Mouse (Mus musculus): ENCODE results near the gene Rpl3.

The Rpl3 gene

DNA sequence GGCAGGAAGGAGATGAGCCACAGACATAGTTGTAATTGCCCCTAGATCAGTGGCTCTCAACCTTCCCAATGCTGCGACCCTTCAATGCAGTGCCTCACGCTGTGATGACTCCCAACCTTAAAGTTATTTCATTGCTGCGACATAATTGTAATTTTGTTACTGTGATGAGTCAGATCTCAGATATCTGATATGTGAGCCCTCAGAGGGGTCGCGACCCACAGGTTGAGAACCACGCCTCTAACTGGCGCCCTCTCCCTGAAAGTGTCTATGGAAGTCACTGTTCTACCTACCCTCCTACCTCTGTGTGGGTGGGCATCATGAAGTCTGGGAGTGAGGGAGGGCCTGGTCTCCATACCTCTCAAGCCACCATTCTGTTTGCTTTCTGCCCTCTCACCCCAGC lies 22.7 kb upstream of the Rpl3 start:
- no peak for DNase-seq

DNA sequence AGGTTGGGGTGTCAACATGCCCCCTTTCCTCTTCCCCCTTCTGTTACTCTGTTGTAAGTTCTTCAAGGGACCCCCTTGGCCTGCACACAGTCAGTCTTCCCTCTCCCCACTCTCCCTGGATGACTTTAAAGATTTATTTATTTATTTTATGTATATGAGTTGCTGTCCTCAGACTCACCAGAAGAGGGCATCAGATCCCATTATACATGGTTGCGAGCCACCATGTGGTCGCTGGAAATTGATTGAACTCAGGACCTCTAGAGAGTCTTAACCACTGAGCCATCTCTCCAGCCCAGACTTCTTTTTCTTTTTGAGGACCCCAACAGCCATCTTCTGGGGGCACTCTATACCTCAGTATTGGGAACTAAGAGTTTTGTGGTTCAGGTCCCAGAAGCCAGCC lies 20.8 kb upstream of the Rpl3 start:
- DNase-seq: no peak

DNA sequence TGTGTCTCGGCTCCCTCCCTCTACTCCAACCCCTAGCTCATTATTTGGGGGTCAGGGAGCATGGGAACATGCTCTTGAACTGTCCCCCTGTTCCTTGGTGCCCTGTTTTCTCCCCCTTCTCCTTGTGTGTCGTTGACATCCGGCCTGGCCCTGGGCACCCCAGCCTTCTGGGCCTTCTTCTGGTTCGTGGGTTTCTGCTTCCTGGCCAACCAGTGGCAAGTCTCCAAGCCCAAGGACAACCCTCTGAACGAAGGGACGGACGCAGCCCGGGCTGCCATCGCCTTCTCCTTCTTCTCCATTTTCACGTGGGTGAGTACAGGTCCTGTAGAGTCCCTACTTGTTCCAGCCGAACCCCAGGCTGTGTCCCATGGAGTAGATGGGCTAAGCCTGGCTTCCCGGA lies 19.8 kb upstream of the Rpl3 start:
- no peak for DNase-seq

DNA sequence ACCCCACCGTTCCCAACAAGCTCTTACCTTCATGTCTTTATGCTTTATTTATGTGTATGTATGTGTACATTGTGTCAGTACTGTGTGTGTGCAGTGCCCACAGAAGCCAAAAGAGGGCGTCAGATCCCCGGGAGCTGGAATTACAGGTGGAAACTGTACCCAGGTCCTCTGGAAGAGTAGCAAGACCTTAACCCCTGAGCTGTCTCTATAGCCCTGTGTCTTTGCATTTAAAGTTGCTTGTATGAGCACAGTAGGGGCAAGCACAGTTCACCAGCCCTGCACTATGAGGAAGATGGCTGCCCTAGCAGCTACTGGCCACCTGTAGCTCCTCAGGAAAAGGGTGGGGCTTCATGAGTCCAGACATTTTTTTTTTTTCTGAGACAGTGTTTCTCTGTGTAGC lies 15.9 kb upstream of the Rpl3 start:
- no peak for DNase-seq

DNA sequence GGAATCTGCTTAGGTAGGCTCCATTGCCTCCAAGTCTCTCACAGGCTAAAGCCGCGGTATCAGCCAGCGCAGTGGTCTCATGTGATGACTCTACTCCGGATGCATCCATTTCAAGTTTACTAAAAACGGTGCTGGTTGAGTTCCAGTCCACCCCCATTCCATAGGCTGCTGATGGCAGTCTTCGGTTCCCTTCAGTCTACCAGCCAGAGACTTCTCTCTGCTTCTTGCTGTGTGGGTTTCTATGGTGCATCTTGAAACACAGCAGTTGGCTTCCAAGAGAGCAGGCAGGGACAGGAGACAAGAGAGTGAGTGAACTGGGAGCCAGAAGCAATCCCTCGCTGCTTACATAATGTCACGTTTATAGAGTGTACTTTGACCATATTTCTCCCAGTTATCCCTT lies 15.5 kb upstream of the Rpl3 start:
- DNase-seq: no peak

DNA sequence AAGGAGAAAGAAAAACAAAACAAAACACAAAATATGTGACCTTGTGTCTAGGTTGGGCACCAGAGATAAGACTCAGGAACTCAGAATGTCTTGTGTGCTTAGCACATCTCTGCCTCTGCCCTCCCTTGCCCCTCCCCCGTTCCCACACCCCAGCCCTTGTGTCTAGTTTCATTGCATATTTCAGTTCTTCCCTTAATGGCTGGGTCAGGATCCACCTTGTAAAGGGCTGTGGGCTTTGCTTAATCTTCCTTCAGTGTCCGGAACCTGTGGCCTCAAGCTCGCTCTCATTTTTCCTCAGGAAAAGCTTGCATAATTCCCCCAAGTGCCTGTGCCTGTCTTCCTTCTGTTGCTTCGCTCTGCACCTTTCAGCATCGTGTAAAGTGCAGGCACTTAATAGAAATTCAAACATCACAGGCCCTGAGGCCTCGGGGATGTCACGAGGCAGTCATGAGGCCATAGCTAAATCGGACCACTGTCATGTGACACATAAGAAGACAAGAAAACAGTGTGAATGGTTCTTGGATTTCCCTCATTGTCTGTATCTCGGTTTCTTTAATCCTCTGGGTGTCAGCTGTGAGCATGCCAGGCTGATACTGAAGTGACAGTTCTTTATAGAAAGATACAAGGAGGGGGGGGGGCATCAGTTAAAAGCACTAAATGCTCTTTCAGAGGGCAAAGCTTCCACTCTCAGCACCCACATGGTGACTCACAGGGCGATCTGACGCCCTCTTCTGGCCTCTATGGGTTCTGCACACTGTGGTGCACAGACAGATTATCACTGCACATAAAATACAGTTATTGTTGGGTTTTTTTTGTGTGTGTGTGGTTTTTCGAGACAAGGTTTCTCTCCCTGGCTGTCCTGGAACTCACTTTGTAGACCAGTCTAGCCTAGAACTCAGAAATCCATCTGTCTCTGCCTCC lies 14.1 kb upstream of the Rpl3 start:
- DNase-seq: no peak

DNA sequence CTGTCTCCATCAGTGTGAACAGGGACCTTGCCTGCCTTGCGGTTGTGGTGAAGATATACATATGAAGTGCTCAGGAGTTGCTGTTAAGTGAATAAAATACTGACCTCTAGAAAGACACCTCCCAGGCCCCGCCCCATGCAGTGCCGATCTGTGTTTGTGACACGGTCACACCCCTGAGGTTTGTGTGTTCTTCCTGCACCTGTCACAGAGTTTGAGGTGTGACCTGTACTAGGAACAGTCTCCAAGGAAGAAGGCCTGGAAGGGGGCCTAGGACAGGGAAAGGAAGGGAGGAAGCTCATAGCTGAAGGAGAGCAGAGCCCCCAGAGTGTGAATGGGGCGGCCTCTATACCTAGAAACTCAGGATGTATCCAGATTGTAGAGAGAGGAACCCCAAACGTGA lies 10.8 kb upstream of the Rpl3 start:
- DNase-seq: peak in 1 of 2 experiments; percentile 37

DNA sequence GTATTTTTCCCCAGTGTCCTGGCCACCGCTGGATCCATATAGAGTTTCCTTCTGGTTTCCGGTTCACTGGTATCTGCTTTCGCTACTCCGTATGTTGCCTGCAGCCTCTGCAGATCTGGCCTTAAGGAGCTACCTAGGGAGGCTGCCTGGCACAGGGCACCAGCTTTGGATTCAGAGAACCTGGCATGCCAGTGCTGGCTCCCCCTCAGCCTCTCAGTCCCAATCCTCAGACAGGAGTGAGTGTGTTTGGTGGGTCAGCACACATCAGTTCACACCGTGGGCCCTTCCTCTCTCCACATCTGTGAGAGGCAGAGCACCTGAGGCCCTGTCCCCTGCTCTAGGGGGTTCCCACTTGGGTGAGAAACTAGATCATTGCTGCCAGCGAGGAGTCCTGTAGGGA lies 9.8 kb upstream of the Rpl3 start:
- DNase-seq: peak in 1 of 2 experiments; percentile 55

DNA sequence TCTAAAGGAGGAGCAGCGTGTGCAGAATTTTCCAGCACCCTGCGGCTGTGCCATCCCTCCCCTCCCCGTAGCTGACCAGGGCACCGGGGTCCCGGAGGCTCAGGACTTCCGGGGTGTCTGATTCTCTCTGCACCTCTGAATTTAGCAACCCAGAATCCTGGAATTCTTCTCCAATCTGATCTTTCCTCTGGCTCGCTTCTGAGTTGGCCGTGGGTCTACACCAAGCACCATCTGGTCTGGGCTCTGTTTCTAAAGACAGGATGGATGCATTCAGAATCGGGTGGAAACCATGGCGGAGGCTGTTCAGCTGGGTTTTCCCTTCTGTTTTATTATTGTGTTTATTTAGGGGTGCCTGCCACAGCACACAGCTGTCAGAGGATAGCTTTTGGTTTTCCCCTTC lies 9.2 kb upstream of the Rpl3 start:
- peak; percentile 68 to 75 for DNase-seq

DNA sequence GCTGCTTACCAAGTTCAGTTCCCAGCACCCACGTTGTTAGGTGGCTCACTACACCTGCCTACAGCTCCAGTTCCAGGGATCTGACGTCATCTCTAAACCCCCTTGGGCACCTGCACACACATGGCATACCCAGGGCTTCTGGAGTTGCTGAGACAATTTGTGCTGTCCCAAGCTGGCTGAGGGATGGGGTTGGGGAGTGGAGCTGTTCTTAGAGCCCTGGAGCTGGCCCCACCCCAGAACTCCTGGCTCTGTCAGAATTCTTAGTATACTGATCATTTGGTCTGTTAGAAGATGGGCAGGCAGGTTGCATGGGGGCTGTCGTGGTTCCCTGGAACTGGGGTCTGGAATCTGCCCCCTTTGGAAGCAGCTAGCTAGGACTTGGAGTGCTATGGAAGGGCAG lies 8.5 kb upstream of the Rpl3 start:
- DNase-seq: no peak

DNA sequence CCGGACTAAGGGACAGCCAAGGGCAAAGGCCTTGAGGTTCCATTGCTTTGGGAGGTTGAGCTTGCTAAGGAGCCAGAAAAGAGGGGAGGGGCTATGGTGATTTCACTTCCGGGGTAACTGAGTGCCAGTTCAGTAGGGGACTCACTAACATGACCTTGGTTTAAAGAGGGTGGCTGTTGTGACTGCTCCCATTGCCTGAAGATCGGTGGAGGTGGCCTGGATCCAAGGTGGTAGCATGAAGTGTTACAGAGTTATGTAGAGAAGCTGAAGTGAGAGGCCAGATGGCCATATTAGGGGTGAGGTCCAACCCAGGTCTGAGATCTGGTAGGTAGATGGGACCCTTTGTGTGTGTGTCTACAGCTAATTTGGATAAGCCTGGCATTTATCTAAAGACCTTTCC lies 7.8 kb upstream of the Rpl3 start:
- DNase-seq: no peak

DNA sequence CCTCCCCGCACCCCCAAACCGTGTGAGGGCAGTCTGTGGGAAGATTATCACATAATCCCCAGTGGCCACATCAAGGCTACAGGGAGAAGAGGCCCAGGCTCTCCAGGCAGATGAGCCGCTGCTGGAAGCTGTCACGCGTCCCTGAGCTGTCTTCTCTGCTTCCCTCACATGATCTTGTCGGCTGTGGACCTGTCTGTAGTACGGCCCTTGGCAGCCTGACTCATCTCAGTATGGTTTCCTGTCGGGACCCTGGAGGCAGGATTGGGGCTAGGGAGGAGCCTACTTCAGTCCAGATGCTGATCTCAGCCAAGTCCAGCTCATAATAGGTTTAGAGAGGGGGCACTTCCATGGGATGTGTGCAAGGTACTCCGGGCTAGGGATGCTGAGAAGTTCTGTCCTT lies 7.1 kb upstream of the Rpl3 start:
- DNase-seq: no peak

DNA sequence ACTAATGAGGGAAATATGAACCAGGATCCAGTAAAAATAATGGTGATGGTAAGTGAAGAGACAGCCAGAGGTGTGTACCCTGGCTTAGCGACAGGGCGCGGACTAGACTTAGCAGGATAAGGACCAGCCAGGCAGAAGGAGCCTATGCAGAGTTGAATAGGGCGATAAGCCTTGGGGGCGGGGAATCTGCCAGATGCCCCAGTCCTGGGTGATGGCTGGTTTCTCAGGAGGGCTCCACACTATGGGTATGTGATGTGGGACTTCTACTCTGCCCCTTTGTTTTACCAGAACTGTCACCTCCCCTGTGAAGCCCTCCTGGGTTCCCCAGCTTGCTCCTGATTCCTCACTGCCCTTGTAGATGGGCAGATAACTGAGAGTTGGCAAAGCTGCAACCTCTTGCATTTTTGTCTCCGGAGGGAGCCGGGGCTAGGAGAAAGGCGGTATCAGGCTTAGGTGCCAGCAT lies 6.4 kb upstream of the Rpl3 start:
- no peak for DNase-seq

DNA sequence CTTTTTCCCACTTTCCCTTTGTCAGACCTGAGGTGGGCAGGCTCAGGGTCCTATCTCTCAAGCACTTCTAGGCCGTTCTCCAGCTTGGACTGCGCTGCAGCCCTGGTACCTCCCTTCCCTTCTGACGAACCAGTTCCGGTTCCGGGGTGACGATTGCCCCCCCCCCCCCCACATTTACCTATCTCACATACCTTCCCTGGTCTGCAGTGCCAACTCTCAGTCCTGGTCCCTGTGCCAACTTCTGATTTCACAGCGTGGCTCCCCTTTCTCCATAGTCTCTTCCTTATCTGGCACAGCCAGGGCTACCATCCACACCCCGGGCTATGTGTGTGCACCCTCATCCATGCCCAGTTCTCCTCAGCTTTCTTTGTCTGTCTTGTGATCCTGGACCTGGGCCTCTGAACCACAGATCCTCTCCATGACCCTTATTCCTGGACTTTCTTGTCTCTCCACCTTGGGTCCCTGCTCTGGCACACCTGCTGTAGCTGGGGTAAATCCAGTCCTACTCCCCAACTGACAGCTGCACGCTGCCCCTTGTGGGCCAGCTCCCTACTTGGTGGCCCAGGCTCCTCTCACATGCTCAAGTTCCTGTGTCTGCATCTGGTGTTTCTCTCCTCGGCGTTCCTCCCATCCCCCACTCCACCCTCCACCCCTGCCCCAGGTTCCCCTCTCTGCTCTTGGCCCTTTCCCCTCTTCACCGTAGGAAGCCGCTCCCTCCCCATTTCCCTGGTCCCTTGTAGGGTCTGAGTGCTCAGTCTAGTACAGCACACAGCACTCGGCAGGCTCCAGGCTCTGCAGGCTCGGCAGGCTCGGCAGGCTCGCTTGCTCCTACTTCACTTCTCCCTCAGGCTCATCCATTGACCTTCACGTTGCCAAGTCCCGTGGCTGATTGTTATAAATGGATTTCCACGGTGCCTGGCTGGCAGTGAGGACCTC lies 5.5 kb upstream of the Rpl3 start:
- DNase-seq: peak in 1 of 2 experiments; percentile 19

DNA sequence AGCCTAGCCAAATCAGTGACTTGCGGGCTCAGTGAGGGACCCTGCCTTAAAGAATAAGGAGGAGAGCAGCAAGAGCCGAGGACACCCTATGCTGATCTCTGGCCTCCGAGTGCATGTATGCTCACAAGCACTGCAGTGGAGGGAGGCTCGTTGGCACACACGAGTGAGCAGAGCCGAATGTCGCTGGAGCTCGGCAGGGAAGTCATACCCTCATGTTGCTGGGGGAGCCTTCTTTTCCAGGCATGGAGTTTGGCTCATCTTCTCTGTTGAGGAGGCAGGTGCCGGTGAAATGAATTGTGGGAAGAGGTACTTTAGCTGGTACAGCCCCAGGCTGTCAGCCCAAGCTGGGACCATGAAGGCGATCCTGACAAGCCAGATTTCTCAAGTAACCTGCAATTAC lies 4.7 kb upstream of the Rpl3 start:
- peak in 1 of 2 experiments; percentile 32 for DNase-seq

DNA sequence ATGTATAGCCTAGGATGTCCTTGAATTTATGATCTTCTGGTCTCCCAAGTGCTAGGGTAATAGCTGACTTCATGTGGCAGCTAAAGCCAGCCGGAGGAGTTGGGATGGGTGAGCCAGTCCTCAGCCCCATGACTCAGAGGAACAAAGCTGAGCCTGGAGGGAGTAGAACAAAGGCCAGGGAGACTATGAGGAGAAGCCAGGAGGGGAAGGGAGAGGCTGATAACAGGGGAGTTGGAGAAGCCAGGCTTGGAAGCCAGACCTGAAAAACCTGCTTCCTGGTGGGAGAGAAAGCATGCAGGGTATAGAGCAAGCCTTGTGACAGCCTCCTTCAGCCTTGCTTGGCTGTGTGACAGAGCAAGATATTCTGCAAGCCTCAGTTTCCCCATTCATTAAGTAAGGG lies 3.9 kb upstream of the Rpl3 start:
- no peak for DNase-seq

DNA sequence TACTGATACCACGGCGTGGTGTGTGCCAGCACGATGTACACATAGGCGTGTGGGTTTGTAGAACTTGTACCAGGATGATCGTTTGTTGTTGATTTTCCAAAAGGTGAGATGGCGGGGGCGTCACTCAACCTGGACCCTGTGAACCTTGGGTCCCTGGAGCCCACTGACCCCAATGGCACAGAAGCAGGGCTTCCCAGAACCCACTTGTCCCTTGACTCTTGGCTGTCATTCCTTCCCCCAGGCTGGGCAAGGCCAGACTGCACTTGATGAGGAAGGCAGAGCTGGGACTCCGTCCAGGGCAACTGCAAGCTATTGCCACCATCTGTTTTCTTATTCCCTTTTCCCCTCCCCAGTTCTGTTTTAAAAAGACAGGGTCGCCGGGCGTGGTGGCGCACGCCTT lies 2.5 kb upstream of the Rpl3 start:
- peak; percentile 85 for DNase-seq

DNA sequence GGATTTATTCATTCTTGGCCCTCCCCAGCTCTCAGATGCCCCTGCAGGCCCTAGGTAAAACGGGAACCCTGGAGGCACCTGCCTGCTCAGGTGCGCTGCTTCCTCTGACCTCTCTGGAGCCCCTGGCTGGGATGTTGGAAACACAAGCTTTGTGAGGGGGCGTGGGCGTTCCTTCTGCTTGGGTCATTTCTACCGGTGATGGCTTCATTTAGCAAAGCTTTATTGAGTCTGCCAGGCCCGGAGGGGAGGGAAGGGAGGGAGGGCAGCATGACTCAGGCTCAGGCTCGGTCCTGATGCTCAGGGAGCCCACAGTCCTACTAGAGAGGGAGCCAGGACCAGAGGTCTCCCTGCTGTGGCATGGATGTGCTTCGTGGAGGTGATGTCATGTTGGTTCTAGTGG lies 931 bp upstream of the Rpl3 start:
- DNase-seq: peak; percentile 83

DNA sequence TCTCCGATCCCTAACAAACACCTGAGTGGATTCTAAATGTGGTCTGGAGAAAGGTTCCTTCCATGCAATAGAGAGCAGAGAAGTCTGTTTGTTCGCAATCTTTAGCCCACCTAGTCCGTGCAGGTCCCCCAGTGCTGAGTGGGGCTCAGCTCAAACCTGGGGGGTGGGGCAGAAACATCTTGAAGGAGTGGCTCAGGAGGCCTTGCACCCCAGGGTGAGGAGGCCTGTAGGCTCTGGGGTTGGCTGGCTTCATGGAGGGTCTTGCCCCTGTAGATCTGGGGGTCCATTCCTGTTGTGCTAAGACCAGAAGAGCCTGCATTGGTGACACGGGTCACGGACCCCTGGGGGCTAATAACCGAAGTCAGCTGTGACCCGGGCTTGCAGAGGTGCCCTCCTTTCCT lies 373 bp upstream of the Rpl3 start:
- peak; percentile 52 to 56 for DNase-seq

DNA sequence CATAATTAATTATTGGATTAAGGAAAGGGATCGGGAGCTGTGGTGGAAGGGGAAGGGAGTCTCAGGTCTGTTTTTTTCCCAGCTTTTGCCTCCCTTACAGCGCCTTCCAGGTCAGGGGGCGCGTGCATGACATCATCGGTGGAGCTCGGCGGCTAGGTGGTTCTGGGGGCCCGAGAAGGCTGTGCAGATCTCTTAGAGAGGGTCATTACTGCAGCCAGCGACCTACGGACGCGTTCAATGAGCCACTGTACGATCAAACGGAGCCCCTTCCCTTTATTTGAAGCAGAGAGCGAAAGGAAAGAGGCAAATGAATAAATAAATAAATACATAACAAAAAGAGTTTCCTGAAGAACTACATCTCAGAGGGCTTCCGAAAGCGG lies 937 bp downstream of the Rpl3 start:
- DNase-seq: peak; percentile 46 to 53

DNA sequence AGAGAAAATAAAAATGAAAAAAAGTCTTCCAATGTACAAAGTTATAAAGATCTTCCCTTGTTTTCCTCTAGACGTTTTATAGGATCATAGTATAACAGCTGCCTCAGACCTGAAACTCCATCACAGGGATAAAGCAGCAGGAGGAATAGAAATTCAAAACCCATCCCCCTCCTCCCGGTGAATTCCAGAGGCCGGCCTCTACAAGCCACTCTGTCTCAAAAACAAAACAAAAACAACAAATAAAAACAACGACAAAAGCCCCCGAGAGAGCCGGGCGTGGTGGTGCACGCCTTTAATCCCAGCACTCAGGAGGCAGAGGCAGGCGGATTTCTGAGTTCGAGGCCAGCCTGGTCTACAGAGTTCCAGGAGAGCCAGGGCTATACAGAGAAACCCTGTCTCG lies 1.5 kb downstream of the Rpl3 start:
- peak in 1 of 2 experiments; percentile 7 for DNase-seq

DNA sequence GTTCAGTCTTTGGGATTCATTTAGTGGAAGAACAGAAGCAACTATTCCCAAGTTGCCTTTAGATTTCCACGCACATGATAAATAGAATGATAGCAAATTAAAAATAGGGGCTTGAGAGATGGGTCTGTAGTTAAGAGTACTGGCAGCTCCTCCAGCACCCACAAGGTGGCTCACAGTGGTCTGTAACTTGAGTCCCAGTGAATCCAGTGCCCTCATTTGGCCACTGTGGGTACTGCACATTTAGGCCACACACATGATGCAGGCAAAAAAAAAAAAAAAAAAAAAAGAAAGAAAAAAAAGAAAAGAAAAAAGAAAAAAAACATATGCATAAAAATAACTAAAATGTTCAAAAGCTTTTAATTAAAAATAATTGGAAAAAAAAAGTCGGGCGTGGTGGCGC lies 3.0 kb downstream of the Rpl3 start:
- DNase-seq: peak; percentile 94 to 99

DNA sequence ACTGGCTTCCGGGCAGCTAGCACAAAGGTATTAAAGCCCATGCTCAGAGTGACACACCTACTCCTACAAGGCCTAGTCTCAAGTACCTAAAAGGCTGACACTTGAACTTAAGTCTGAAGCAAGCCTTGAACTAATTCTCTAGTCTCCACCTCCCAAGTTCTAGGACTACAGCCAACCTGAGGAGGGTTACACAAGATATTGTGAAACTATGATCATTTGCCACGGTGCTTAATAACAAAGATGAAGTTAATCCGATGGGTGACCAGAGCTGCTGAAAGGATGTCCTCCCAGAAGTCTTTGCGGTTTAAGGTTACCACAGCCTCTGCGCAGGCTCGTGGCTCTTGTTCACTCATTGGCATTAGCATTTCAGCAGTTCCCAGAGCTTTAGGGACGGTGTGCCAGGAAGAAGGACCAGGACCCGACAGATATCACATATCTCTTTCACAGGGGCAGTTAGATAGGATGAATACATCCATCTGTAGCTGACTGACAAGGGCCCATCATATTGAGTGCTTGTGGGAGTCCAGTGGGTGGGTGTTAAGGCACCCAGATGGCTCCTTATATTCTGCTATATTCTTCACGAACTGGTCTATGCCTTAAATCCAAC lies 4.2 kb downstream of the Rpl3 start:
- DNase-seq: no peak
